9 mouse cellular contexts compared by ENCODE assay signal in genomic region chr5:91519521-91519920, GRCm38 (mm10). TPM values are rescaled to one million over a fixed set of nuclear protein-coding genes. Genes with fewer than 3 reads are reported as not detected.
A peak's percentile ranks its signal among the peaks of the same experiment; 100 is the strongest.
DNase-seq lines count a peak whose midpoint lies in the region; ATAC-seq and TF ChIP-seq lines count a peak whose summit lies in the region.
"Had no signal": no experiment of that assay in that cellular context is flagged by ENCODE, and none has a peak within 500 bp of the region (broad histone marks: within the 10 kb centered on the region; RNA-seq: fewer than 3 reads in every experiment).

No protein-coding gene starts in this region.

- H3K27ac ChIP-seq in hindbrain, postnatal 0 days = no peak overlapping the region
- H3K27ac ChIP-seq in neural tube, embryonic 15.5 days (replicated peaks) = no peak overlapping the region
- H3K27ac ChIP-seq: macrophage had no signal

- H3K36me3 ChIP-seq in hindbrain, postnatal 0 days (ENCODE audit: insufficient read depth, low read length) = no peaks in the 10 kb centered on the region
- H3K36me3 ChIP-seq in neural tube, embryonic 15.5 days = no peaks in the 10 kb centered on the region

- H3K9ac ChIP-seq in hindbrain, postnatal 0 days (replicated peaks; ENCODE audit: low read length) = no peak overlapping the region
- no peak overlapping the region for H3K9ac ChIP-seq in neural tube, embryonic 15.5 days (replicated peaks)

- 40% methylated on average over 4 of the region's 4 CpGs for WGBS in hindbrain, postnatal 0 days
- 44% methylated on average over 4 of the region's 4 CpGs for WGBS in neural tube, embryonic 15.5 days

- TF ChIP-seq CTCF in hindbrain, postnatal 0 days (IDR thresholded peaks at IDR 0.05; ENCODE audit: low read depth) = no peak

- intact Hi-C loops in gastrocnemius, postnatal 14 days (cut with DNase I; ENCODE audit: low total_unique reads) = loop anchor here (10.0 kb wide), 2 partner anchors 345 to 425 kb away; no protein-coding TSS in a partner anchor

- peak overlapping the region; percentile 87 for H3K4me2 ChIP-seq in hindbrain, postnatal 0 days (ENCODE audit: low read depth, low read length)
- peak overlapping the region; percentile 98 for H3K4me2 ChIP-seq in neural tube, embryonic 15.5 days

- H3K9me3 ChIP-seq in hindbrain, postnatal 0 days (ENCODE audit: low read length) = no peaks in the 10 kb centered on the region
- H3K9me3 ChIP-seq in neural tube, embryonic 15.5 days (replicated peaks) = no peaks in the 10 kb centered on the region

- peak; percentile 37 to 70 for DNase-seq in adrenal gland, adult (ENCODE audit: inconsistent age in 2 of 2, low spot score in 1 of 2)
- no peak for DNase-seq in adrenal gland, postnatal 4 days (ENCODE audit: low spot score in 2 of 2)
- DNase-seq in ovary, postnatal 36 days (ENCODE audit: low spot score) = peak; percentile 8
- DNase-seq in ovary, postnatal 14 days (ENCODE audit: low spot score) = no peak
- DNase-seq in hindbrain, postnatal 0 days (ENCODE audit: low spot score) = no peak
- DNase-seq in gastrocnemius, postnatal 14 days = no peak

- H3K4me3 ChIP-seq in hindbrain, postnatal 0 days (ENCODE audit: low read length) = 0 out of 2 replicates have a peak overlapping the region, but pooled peaks have one; percentile 41
- peak overlapping the region; percentile 22; the same call in 1 of the 2 replicates for H3K4me3 ChIP-seq in neural tube, embryonic 15.5 days (replicated peaks)

- no peak for ATAC-seq in hindbrain, postnatal 0 days
- no peak for ATAC-seq in neural tube, embryonic 15.5 days (ENCODE audit: low FRiP score)
- no peak for ATAC-seq in CD4-positive, CD25-positive, alpha-beta regulatory T cell, adult 4 months

- no peaks in the 10 kb centered on the region for H3K27me3 ChIP-seq in hindbrain, postnatal 0 days (ENCODE audit: insufficient read depth, low read length)
- 0 out of 2 replicates have a peak, but pooled peaks cover 4% of the 10 kb centered on the region for H3K27me3 ChIP-seq in neural tube, embryonic 15.5 days (replicated peaks)

- peaks cover 9% of the 10 kb centered on the region for H3K4me1 ChIP-seq in hindbrain, postnatal 0 days (ENCODE audit: insufficient read depth, low read length)
- peaks cover 28% of the 10 kb centered on the region for H3K4me1 ChIP-seq in neural tube, embryonic 15.5 days

RNA-seq across cellular contexts. Expression of gene Parm1, which starts 2.1 kb away (rescaled TPM):
- total RNA-seq in adrenal gland, postnatal 4 days (2021) = 10 to 100 TPM; 49.4 to 53.2 TPM
- total RNA-seq in hindbrain, postnatal 0 days (2014; rRNA removed) = 7.7 and 9.6 TPM in 2 replicates
- polyA plus RNA-seq in hindbrain, postnatal 0 days (2015; fragmentation: Nextera tagmentation; extraction: Ambion mirVana) = 8.1 and 8.4 TPM in 2 replicates
- 8.3 and 13.2 TPM in 2 replicates for polyA plus RNA-seq in neural tube, embryonic 15.5 days (2015; fragmentation: Nextera tagmentation; extraction: Ambion mirVana)
- polyA plus RNA-seq in CD4-positive, CD25-positive, alpha-beta regulatory T cell, adult 4 months (2017; shearing (Covaris generic)) = not detected
- 10 to 100 TPM in 1 of 2 experiments, 1 to 10 TPM in 1; 8.4 to 11.5 TPM for total RNA-seq in gastrocnemius, postnatal 14 days (2021)
- polyA plus RNA-seq: macrophage had no signal

Comparison
In these comparisons a context has a peak if more than half of its experiments do, and no peak if none do; other contexts are left out.
1. DNase-seq: peak in adrenal gland, adult (2 of 2) and ovary, postnatal 36 days (single experiment); none in adrenal gland, postnatal 4 days (0 of 2), ovary, postnatal 14 days (single experiment), hindbrain, postnatal 0 days (single experiment) and gastrocnemius, postnatal 14 days (single experiment).